Mouse (Mus musculus): ENCODE measurements around the gene Gpr68. TPM values are rescaled to one million over a fixed set of nuclear protein-coding genes. Genes with fewer than 3 reads are reported as not detected.

Gpr68 gene
- polyA plus RNA-seq, 1 experiment from 2014 or later: 0.32 TPM

- no peak overlapping the region for H3K4me2 ChIP-seq
- H3K4me1 ChIP-seq (ENCODE audit: insufficient read depth): no peaks in the 10 kb centered on the region
- 90% methylated on average over 6 of the region's 6 CpGs for WGBS
- no peak overlapping the region for H3K4me3 ChIP-seq (ENCODE audit: low read depth, low read length)
- ATAC-seq (ENCODE audit: insufficient read depth) (no peak), DNase-seq (no peak)
- H3K9ac ChIP-seq: no peak overlapping the region
- no peaks in the 10 kb centered on the region for H3K27me3 ChIP-seq (ENCODE audit: insufficient read depth, low read length)
- no peak for TF ChIP-seq CTCF (IDR thresholded peaks at IDR 0.05; ENCODE audit: low read depth)
- no peak overlapping the region for H3K27ac ChIP-seq (ENCODE audit: low read depth)
- no peaks in the 10 kb centered on the region for H3K36me3 ChIP-seq (ENCODE audit: insufficient read depth)
- H3K9me3 ChIP-seq (ENCODE audit: low read depth, low read length): no peaks in the 10 kb centered on the region
Measured at GRCm38 (mm10) chr12:100871234-100871633, 36.8 kb downstream of the Gpr68 start.

- Histone ChIP-seq H3K4me3 (ENCODE audit: low read depth, low read length) (no peak overlapping the region), H3K4me1 (ENCODE audit: insufficient read depth) (no peaks in the 10 kb centered on the region), H3K9me3 (ENCODE audit: low read depth, low read length) (no peaks in the 10 kb centered on the region), H3K4me2 (no peak overlapping the region), H3K27me3 (ENCODE audit: insufficient read depth, low read length) (no peaks in the 10 kb centered on the region), H3K9ac (no peak overlapping the region), H3K27ac (ENCODE audit: low read depth) (no peak overlapping the region), H3K36me3 (ENCODE audit: insufficient read depth) (no peaks in the 10 kb centered on the region)
- no peak for TF ChIP-seq CTCF (IDR thresholded peaks at IDR 0.05; ENCODE audit: low read depth)
- ATAC-seq (ENCODE audit: insufficient read depth) (no peak), DNase-seq (no peak)
- WGBS: 60% methylated on average over 4 of the region's 4 CpGs
Measured at GRCm38 (mm10) chr12:100868049-100868622, 39.9 kb downstream of the Gpr68 start.

GRCm38 (mm10) chr12:100867097-100867496 lies 40.9 kb downstream of the Gpr68 start:
- no peak for TF ChIP-seq CTCF (IDR thresholded peaks at IDR 0.05; ENCODE audit: low read depth)
- Histone ChIP-seq H3K4me3 (ENCODE audit: low read depth, low read length) (no peak overlapping the region), H3K9me3 (ENCODE audit: low read depth, low read length) (no peaks in the 10 kb centered on the region), H3K4me2 (no peak overlapping the region), H3K27ac (ENCODE audit: low read depth) (no peak overlapping the region), H3K4me1 (ENCODE audit: insufficient read depth) (no peaks in the 10 kb centered on the region), H3K27me3 (ENCODE audit: insufficient read depth, low read length) (no peaks in the 10 kb centered on the region), H3K9ac (no peak overlapping the region), H3K36me3 (ENCODE audit: insufficient read depth) (no peaks in the 10 kb centered on the region)
- DNase-seq (no peak), ATAC-seq (ENCODE audit: insufficient read depth) (no peak)
- 85% methylated on average over 8 of the region's 8 CpGs for WGBS

GRCm38 (mm10) chr12:100865509-100866078 lies 42.4 kb downstream of the Gpr68 start:
- TF ChIP-seq CTCF (IDR thresholded peaks at IDR 0.05; ENCODE audit: low read depth): no peak
- 51% methylated on average over 11 of the region's 11 CpGs for WGBS
- no peak overlapping the region for H3K27ac ChIP-seq (ENCODE audit: low read depth)
- no peak overlapping the region for H3K4me2 ChIP-seq
- H3K9me3 ChIP-seq (ENCODE audit: low read depth, low read length): no peaks in the 10 kb centered on the region
- H3K4me3 ChIP-seq (ENCODE audit: low read depth, low read length): no peak overlapping the region
- H3K27me3 ChIP-seq (ENCODE audit: insufficient read depth, low read length): no peaks in the 10 kb centered on the region
- no peaks in the 10 kb centered on the region for H3K4me1 ChIP-seq (ENCODE audit: insufficient read depth)
- no peak overlapping the region for H3K9ac ChIP-seq
- no peak for DNase-seq
- H3K36me3 ChIP-seq (ENCODE audit: insufficient read depth): no peaks in the 10 kb centered on the region
- ATAC-seq (ENCODE audit: insufficient read depth): no peak

- no peaks in the 10 kb centered on the region for H3K9me3 ChIP-seq (ENCODE audit: low read depth, low read length)
- H3K27me3 ChIP-seq (ENCODE audit: insufficient read depth, low read length): no peaks in the 10 kb centered on the region
- ATAC-seq (ENCODE audit: insufficient read depth): no peak
- no peak for DNase-seq
- H3K9ac ChIP-seq: no peak overlapping the region
- H3K4me1 ChIP-seq (ENCODE audit: insufficient read depth): no peaks in the 10 kb centered on the region
- H3K27ac ChIP-seq (ENCODE audit: low read depth): no peak overlapping the region
- TF ChIP-seq CTCF (IDR thresholded peaks at IDR 0.05; ENCODE audit: low read depth): no peak
- no peak overlapping the region for H3K4me3 ChIP-seq (ENCODE audit: low read depth, low read length)
- H3K36me3 ChIP-seq (ENCODE audit: insufficient read depth): no peaks in the 10 kb centered on the region
- H3K4me2 ChIP-seq: no peak overlapping the region
Measured at GRCm38 (mm10) chr12:100865072-100865471, 42.9 kb downstream of the Gpr68 start.

- no peak for TF ChIP-seq CTCF (IDR thresholded peaks at IDR 0.05; ENCODE audit: low read depth)
- no peaks in the 10 kb centered on the region for H3K36me3 ChIP-seq (ENCODE audit: insufficient read depth)
- ATAC-seq (ENCODE audit: insufficient read depth) (no peak), DNase-seq (no peak)
- no peak overlapping the region for H3K9ac ChIP-seq
- H3K27me3 ChIP-seq (ENCODE audit: insufficient read depth, low read length): no peaks in the 10 kb centered on the region
- H3K27ac ChIP-seq (ENCODE audit: low read depth): no peak overlapping the region
- H3K4me1 ChIP-seq (ENCODE audit: insufficient read depth): no peaks in the 10 kb centered on the region
- no peak overlapping the region for H3K4me3 ChIP-seq (ENCODE audit: low read depth, low read length)
- 88% methylated on average over 3 of the region's 3 CpGs for WGBS
- H3K4me2 ChIP-seq: no peak overlapping the region
- no peaks in the 10 kb centered on the region for H3K9me3 ChIP-seq (ENCODE audit: low read depth, low read length)
Measured at GRCm38 (mm10) chr12:100862856-100863446, 45.0 kb downstream of the Gpr68 start.

- no peak for TF ChIP-seq CTCF (IDR thresholded peaks at IDR 0.05; ENCODE audit: low read depth)
- ATAC-seq (ENCODE audit: insufficient read depth): no peak
- H3K27me3 ChIP-seq (ENCODE audit: insufficient read depth, low read length): no peaks in the 10 kb centered on the region
- H3K36me3 ChIP-seq (ENCODE audit: insufficient read depth): no peaks in the 10 kb centered on the region
- WGBS: 78% methylated on average over 3 of the region's 3 CpGs
- no peak for DNase-seq
- no peak overlapping the region for H3K9ac ChIP-seq
- H3K27ac ChIP-seq (ENCODE audit: low read depth): no peak overlapping the region
- H3K9me3 ChIP-seq (ENCODE audit: low read depth, low read length): no peaks in the 10 kb centered on the region
- H3K4me3 ChIP-seq (ENCODE audit: low read depth, low read length): no peak overlapping the region
- no peak overlapping the region for H3K4me2 ChIP-seq
- H3K4me1 ChIP-seq (ENCODE audit: insufficient read depth): no peaks in the 10 kb centered on the region
Measured at GRCm38 (mm10) chr12:100862272-100862671, 45.7 kb downstream of the Gpr68 start.
